Mouse (Mus musculus) layer of hippocampus, adult 9-11 months (tissue): ENCODE data around the gene Uba52.

Experiments
- DNase-seq: peaks from one replicate; pipeline ENCODE4 v3.0.0; 2022

The Uba52 gene

GRCm38 (mm10) chr8:70477269-70477982 is 33.2 kb downstream of the Uba52 start:
- no peak for DNase-seq

GRCm38 (mm10) chr8:70476333-70477268 is 34.0 kb downstream of the Uba52 start, which contains the start of gene Klhl26:
Klhl26 (minus strand) TSS chr8:70476968.
- peak; percentile 95 for DNase-seq

DNA sequence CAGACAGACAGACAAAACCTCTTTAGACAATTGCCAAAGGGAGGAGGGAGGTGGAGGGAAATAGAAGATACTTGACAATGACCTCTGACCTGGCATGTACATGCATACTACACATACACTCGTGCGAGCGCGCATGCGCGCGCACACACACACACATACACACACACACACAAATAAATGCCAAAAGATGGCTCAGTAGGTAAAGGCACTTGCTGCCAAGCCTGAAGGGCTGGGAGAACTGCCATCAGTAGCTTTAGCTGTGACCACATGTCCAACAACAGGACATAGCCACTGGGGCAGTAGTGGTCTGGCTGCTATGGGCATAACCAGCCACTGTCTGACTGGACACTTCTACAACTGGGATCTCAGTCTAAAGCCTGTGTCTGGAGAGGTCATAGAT is 38.7 kb downstream of the Uba52 start:
- DNase-seq, result no peak

GRCm38 (mm10) chr8:70469938-70470337 is 40.7 kb downstream of the Uba52 start:
- no peak for DNase-seq

DNA sequence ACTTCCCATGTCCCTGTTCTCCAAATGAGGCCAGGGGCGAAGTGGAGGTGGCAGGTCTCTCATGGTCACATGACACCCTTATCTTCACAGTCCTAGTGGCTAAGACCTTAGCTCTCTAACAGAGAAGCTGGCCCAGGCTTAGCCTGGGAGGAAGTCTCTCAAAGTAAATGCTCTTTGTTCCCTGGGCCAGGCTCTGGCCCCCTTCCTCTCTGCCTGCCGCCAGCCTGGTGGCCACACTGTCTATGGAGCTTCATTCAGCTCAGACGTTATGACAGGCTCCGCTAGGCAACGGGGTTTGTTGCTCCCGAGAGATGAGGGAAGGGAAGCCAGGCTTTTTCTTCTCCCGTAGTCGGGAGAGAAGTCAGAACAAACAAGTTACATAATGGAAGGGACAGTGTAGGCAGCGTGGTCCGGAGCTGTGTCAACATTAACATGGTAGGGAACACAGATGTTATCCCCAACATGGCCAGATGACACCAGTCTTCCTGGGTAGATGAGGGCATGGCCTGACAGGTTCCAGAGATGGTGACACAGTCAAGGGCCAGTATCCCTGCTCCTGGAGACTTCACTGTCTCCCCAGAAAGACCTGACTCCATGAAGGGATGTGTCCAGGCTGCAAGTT is 41.2 kb downstream of the Uba52 start:
- DNase-seq, result no peak

DNA sequence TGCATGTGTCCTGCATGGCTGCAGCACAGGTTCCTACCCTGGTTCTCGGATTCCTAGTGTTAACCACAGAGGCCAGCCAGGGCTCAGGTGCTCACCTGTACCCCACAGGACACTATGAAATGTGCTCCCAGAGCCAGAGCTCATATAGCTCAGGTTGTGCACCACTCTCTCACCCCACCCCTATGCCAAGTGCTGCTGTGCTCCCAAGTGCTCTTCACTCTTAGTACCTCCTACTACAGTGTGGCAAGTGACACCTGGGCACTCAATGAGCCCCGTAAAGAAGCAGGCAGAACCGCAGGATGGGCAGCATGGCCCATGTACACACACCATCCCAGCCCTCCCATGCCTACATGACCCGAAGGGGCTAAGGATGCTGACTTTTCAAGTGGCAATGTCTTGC is 41.9 kb downstream of the Uba52 start:
- DNase-seq, result no peak

DNA sequence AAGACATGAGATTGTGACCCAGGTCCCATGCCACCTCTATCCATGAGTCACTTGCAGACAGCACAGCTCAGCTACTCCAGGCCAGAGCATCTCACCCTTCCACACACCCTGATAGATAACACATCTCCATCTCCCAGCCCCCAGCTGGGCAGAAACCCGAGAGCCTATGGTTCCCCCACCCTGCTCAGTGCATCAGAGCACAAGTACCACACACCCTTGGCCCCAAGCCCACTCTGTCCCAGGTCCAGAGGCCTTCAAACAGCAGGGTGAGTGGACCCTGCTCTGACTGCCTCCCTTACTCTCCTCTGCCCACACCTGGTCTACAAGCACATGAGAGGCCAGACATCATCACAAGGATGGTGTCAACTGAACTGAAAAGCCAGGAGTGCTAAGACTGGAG is 42.7 kb downstream of the Uba52 start:
- no peak for DNase-seq

- DNase-seq, result no peak
Measured at GRCm38 (mm10) chr8:70467229-70467725, 43.3 kb downstream of the Uba52 start.

GRCm38 (mm10) chr8:70466771-70467170 is 43.8 kb downstream of the Uba52 start:
- DNase-seq, result no peak

DNA sequence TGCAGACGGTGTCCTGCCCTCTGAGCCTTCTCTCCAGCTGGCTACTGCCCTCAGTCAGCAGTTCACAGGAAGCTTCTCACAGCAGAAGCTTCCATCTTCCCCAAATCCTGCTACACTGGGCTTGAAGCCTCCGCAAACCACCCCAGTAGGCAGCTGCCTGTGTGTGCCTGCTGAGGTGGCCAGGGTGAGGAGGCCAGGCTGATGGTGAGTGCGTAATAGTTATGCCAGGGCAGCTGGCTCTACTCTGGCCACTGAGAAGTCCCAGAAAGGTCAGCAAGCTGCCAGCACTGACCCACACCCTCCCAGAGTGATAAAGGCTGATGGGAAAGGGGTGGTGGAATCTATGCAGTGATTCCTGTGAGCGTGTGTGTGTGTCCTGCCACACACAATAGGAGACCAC is 44.3 kb downstream of the Uba52 start:
- no peak for DNase-seq

- no peak for DNase-seq
Measured at GRCm38 (mm10) chr8:70465701-70466100, 44.9 kb downstream of the Uba52 start.

DNA sequence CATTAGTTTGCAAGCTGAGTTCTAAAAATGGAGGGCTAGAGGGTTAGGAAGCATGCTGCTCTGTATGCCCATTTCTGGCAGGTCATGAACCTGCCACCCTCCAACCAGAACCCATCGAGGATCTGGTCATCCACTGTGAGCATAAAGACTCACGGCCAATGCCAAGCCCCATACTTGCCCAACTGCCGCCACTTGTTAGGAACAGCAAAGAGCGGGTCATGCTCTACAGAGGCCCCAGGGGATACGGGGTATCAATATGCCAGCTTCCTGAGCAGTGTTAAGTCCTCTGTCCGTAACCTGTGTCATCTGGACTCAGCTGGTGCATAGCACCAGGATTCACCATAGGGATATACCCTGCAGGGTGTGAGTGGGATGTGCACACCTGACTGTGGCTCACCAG is 46.4 kb downstream of the Uba52 start:
- DNase-seq, result no peak

DNA sequence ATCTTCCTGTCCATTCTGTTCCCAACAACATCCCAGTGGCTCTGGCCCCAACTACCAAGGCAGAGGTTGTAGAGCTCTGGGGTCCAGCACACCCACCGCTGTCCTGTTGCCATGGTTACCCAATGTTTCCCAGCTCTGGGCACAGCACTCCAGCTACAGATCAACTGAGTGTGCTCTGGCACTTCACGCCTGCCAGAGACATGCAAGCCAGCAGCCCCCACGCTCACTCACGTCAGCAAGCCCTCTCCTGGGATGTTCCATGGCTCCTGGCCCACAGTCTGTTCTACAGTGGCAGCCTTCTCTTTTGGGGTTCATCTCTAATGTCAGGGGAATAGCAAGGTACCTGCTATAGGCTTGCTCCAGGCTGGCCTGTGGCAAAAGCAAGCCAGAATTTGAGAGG is 47.3 kb downstream of the Uba52 start:
- DNase-seq, result peak; percentile 88

DNA sequence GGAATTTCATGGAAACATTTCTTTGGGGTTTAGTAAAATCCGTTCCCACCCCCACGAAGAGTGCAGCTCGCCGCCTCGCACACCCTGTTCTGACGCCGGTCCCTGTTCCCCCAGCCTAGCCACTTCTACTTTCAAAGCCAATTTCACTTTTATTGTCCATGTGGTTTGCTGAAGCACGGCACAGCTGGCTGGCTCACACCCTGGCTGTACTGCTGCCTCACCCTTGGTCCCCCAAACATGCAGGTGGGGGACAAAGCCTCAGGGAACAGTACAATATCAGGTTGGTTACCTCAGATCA is 48.1 kb downstream of the Uba52 start:
- no peak for DNase-seq

GRCm38 (mm10) chr8:70461765-70462515 is 48.7 kb downstream of the Uba52 start:
- DNase-seq, result no peak

GRCm38 (mm10) chr8:70460606-70461005 is 50.0 kb downstream of the Uba52 start:
- DNase-seq, result peak; percentile 67

- no peak for DNase-seq
Measured at GRCm38 (mm10) chr8:70460199-70460598, 50.4 kb downstream of the Uba52 start.

GRCm38 (mm10) chr8:70459636-70460035 is 51.0 kb downstream of the Uba52 start:
- no peak for DNase-seq

GRCm38 (mm10) chr8:70458462-70458861 is 52.1 kb downstream of the Uba52 start:
- DNase-seq, result no peak
